18 mouse cellular contexts compared by ENCODE assay signal in genomic region chr2:30736236-30736635, GRCm38 (mm10).
DNase-seq lines count a peak whose midpoint lies in the region; ATAC-seq and TF ChIP-seq lines count a peak whose summit lies in the region.
"Had no signal": no experiment of that assay in that cellular context is flagged by ENCODE, and none has a peak within 500 bp of the region (broad histone marks: within the 10 kb centered on the region; RNA-seq: fewer than 3 reads in every experiment).

No protein-coding gene starts in this region.

- H3K9ac ChIP-seq in hindbrain, embryonic 13.5 days: no peak overlapping the region
- H3K9ac ChIP-seq in hindbrain, embryonic 16.5 days (ENCODE audit: low read depth, low read length): no peak overlapping the region
- no peak overlapping the region for H3K9ac ChIP-seq in forebrain, embryonic 14.5 days (ENCODE audit: low read length)
- no peak overlapping the region for H3K9ac ChIP-seq in neural tube, embryonic 13.5 days
- H3K9ac ChIP-seq: heart, embryonic 12.5 days; limb, embryonic 13.5 days; liver, embryonic 14.5 days; lung, embryonic 15.5 days had no signal

- no peak for DNase-seq in forebrain, embryonic 14.5 days (ENCODE audit: low spot score)
- DNase-seq in thymus, postnatal 4 days: no peak
- DNase-seq: adrenal gland, adult 2 months; cerebellum, adult 9-11 months; heart, postnatal 14 days; kidney, adult 9 months; kidney, postnatal 36 days; lung, postnatal 4 days had no signal

- no peaks in the 10 kb centered on the region for H3K27me3 ChIP-seq in hindbrain, embryonic 13.5 days
- no peaks in the 10 kb centered on the region for H3K27me3 ChIP-seq in hindbrain, embryonic 16.5 days (replicated peaks; ENCODE audit: control insufficient read depth, insufficient read depth, low read length)
- H3K27me3 ChIP-seq in forebrain, embryonic 14.5 days (replicated peaks; ENCODE audit: control insufficient read depth, insufficient read depth, low read length): no peaks in the 10 kb centered on the region
- no peaks in the 10 kb centered on the region for H3K27me3 ChIP-seq in neural tube, embryonic 13.5 days
- H3K27me3 ChIP-seq: heart, embryonic 12.5 days; limb, embryonic 13.5 days; lung, embryonic 15.5 days had no signal

- H3K9me3 ChIP-seq in hindbrain, embryonic 13.5 days: no peaks in the 10 kb centered on the region
- H3K9me3 ChIP-seq in hindbrain, embryonic 16.5 days (ENCODE audit: control insufficient read depth, low read length): peaks cover 6% of the 10 kb centered on the region; the same call in 1 of the 2 replicates
- H3K9me3 ChIP-seq in forebrain, embryonic 14.5 days (replicated peaks; ENCODE audit: control insufficient read depth, low read length): no peaks in the 10 kb centered on the region
- no peaks in the 10 kb centered on the region for H3K9me3 ChIP-seq in neural tube, embryonic 13.5 days
- H3K9me3 ChIP-seq: limb, embryonic 13.5 days; lung, embryonic 15.5 days had no signal

- no peaks in the 10 kb centered on the region for H3K36me3 ChIP-seq in hindbrain, embryonic 13.5 days
- H3K36me3 ChIP-seq in hindbrain, embryonic 16.5 days (ENCODE audit: control insufficient read depth, insufficient read depth, low read length): no peaks in the 10 kb centered on the region
- no peaks in the 10 kb centered on the region for H3K36me3 ChIP-seq in forebrain, embryonic 14.5 days (ENCODE audit: control insufficient read depth, insufficient read depth, low read length)
- no peaks in the 10 kb centered on the region for H3K36me3 ChIP-seq in neural tube, embryonic 13.5 days
- H3K36me3 ChIP-seq: heart, embryonic 12.5 days; limb, embryonic 13.5 days; lung, embryonic 15.5 days had no signal

- 36% methylated on average over 2 of the region's 2 CpGs for WGBS in hindbrain, embryonic 13.5 days
- 40% methylated on average over 2 of the region's 2 CpGs for WGBS in hindbrain, embryonic 16.5 days
- 61% methylated on average over 2 of the region's 2 CpGs for WGBS in forebrain, embryonic 14.5 days
- WGBS in neural tube, embryonic 13.5 days: 53% methylated on average over 2 of the region's 2 CpGs

- ATAC-seq in hindbrain, embryonic 13.5 days (ENCODE audit: low FRiP score): no peak
- ATAC-seq in hindbrain, embryonic 16.5 days: no peak
- ATAC-seq in forebrain, embryonic 14.5 days: no peak
- no peak for ATAC-seq in neural tube, embryonic 13.5 days (ENCODE audit: low read depth)
- ATAC-seq in activated CD4-positive, CD25-positive, alpha-beta regulatory T cell, adult 4 months: no peak

- H3K4me1 ChIP-seq in hindbrain, embryonic 13.5 days (replicated peaks): peaks cover 43% of the 10 kb centered on the region
- no peaks in the 10 kb centered on the region; the same call in 1 of the 2 replicates for H3K4me1 ChIP-seq in hindbrain, embryonic 16.5 days (ENCODE audit: control insufficient read depth, insufficient read depth, low read depth, low read length)
- peaks cover 4% of the 10 kb centered on the region; the same call in 1 of the 2 replicates for H3K4me1 ChIP-seq in cortical plate, adult 2 months (ENCODE audit: control insufficient read depth, insufficient read depth, low read length)
- H3K4me1 ChIP-seq in forebrain, embryonic 14.5 days (ENCODE audit: control insufficient read depth, insufficient read depth, low read length): peaks cover 20% of the 10 kb centered on the region
- peaks cover 40% of the 10 kb centered on the region for H3K4me1 ChIP-seq in neural tube, embryonic 13.5 days (replicated peaks)

- no peak for TF ChIP-seq CTCF in cortical plate, adult 2 months (IDR thresholded peaks at IDR 0.05; ENCODE audit: extremely low read depth, insufficient read depth, low read length)

- no peak for TF ChIP-seq POLR2A in cortical plate, adult 2 months (IDR thresholded peaks at IDR 0.05; ENCODE audit: extremely low read depth, insufficient read depth, low read length)

- peak overlapping the region; percentile 86; the same call in 1 of the 2 replicates for H3K27ac ChIP-seq in hindbrain, embryonic 13.5 days
- no peak overlapping the region for H3K27ac ChIP-seq in hindbrain, embryonic 16.5 days (ENCODE audit: low read depth, low read length)
- 0 out of 2 replicates have a peak overlapping the region, but pooled peaks have one; percentile 49 for H3K27ac ChIP-seq in cortical plate, adult 2 months (ENCODE audit: insufficient read depth, low read length)
- H3K27ac ChIP-seq in forebrain, embryonic 14.5 days (ENCODE audit: low read depth, low read length): peak overlapping the region; percentile 83
- H3K27ac ChIP-seq in neural tube, embryonic 13.5 days (replicated peaks): peak overlapping the region; percentile 82
- H3K27ac ChIP-seq: limb, embryonic 13.5 days; liver, embryonic 14.5 days; lung, embryonic 15.5 days; stomach, postnatal 0 days had no signal

- H3K4me3 ChIP-seq in hindbrain, embryonic 13.5 days: no peak overlapping the region
- H3K4me3 ChIP-seq in hindbrain, embryonic 16.5 days (ENCODE audit: low read length): no peak overlapping the region
- no peak overlapping the region for H3K4me3 ChIP-seq in cortical plate, adult 2 months (ENCODE audit: insufficient read depth, low read length)
- no peak overlapping the region for H3K4me3 ChIP-seq in forebrain, embryonic 14.5 days (ENCODE audit: low read depth, low read length)
- H3K4me3 ChIP-seq in neural tube, embryonic 13.5 days: no peak overlapping the region
- H3K4me3 ChIP-seq: heart, embryonic 12.5 days; limb, embryonic 13.5 days; lung, embryonic 15.5 days had no signal

- no peak overlapping the region for H3K4me2 ChIP-seq in hindbrain, embryonic 13.5 days
- H3K4me2 ChIP-seq in hindbrain, embryonic 16.5 days (ENCODE audit: low read length): no peak overlapping the region
- H3K4me2 ChIP-seq in forebrain, embryonic 14.5 days (ENCODE audit: low read length): no peak overlapping the region
- H3K4me2 ChIP-seq in neural tube, embryonic 13.5 days: no peak overlapping the region
- H3K4me2 ChIP-seq: heart, embryonic 12.5 days; limb, embryonic 13.5 days; lung, embryonic 15.5 days had no signal
